Mouse (Mus musculus) gastrocnemius, postnatal 14 days (tissue): ENCODE data around the gene Actg1. TPM values are rescaled to one million over a fixed set of nuclear protein-coding genes. Genes with fewer than 3 reads are reported as not detected.
"Not testable (repeated sequence)": the region's sequence is repeated elsewhere in the genome, so short reads cannot be mapped to it uniquely, and the experiment has no call there.

ENCODE experiments used
- DNase-seq: peaks from one replicate; pipeline ENCODE4 v3.0.0; 2021; ENCODE audit warnings: mixed read lengths
- intact Hi-C: fragments of 180-260 bp; cut with DNase I; formaldehyde crosslinking; loops from one replicate; pipeline ENCODE4 v1.15.1; 2025; ENCODE audit warnings: low total_unique reads
- total RNA-seq, 2 experiments: library from RNA; stranded (reverse); gene quantifications; 2 replicates each; pipeline ENCODE4 v1.2.3; 2021

The Actg1 gene
- total RNA-seq, 2 experiments from 2014 or later = 308 to 391 TPM

DNA sequence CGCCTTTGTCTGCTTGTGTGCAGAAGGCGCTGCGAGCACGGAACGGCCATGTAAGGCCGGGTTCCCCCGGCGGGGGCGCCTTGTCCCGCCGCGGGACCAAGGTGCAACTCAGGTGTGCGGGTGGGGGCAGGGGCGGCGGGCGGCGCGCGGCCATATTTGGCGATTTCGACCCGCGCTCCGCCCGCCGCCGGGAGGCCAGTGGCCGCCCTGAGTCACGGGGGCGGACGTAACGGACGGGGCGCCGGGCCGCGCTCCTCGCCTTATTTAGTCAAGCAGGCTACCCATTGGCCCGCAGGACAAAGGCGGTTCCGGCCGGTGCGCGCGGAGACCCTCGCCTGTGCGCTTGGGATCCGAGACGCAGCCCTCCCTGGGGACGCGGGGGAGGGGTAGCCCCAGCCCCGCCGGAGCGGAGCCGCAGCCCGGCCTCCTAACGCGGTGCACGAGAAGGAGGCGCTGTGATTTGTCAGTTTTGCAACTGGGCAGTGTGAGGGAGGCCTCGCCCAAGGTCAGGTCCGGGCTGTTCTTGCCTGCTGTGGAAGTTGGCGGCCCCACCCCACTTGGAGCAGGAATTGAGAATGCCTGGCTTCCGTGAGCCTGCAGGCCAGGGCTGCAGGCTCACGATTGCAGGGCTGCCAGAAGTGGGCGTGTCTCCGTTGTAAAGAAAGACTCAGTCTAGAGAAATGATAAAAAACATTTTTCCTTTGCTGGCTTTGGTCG is 1.8 kb upstream of the Actg1 start:
- intact Hi-C loops = no loop called here
- peak; percentile 94 for DNase-seq

DNA sequence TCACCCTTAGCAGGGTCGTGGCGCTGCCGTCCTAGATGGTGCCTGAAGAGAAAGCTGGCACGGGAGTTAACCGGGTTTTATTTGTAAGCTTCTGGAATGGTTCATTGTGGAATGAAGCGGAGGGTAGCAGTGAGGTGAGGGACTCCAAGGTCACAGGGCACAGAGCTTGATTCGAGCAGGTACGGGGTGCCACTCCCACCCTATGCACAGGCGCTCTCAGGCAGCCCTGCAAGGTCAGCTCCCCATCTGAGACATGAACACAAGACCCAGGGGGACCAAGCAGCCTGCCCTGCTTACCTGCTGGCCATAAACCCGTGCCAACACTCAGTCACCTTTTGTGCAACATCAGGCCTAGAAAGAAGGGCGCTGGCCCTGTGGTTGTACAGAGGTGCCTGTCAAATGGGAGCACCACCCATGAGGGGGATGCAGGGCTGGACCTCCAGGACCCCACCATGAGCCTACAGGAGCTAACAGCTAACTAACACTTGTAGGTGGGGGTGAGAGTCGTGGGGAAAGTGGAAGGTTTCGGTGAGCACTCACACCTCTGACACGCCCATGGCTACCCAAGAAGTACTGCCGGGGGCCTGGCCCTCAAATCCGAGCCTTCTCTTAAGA is 1.1 kb upstream of the Actg1 start:
- DNase-seq = peak; percentile 33

DNA sequence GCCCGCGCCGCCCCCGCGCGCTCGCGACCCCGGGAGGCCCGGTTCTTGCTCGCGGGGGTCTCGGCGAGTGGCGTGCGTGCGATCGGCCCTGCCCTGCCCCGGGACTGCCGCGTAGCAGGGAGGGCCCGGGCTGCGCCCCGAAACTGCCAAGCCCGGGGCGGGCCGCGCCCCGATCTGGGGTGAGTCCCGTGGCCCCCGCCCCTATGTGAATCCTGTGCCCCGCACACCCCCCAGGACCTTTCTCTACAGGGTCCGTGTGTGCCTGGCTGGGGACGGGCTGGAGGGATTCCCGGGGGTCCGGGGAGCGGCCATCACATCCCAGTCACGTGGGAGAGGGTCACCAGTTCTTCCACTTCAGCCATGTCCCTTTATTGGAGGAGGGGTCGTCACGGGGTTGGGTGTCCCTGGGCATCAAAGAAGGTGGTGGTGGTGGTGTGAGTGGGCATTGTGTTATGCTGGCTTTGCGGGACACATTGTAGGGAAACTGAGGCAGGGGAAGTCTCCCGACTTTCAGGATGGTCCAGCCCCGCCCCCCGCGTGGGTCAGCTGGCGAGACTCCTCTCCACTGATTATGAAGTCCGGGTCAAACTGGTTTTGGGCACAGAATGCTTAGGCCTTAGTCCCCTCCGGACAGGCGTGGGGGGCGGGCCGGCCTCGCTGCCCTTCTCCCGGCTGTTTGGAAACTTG is 485 bp upstream of the Actg1 start:
- intact Hi-C loops = no loop called here
- DNase-seq = peak; percentile 74

More for the DNA sequence above, 1.1 kb upstream of the Actg1 start:
- intact Hi-C loops = no loop called here

DNA sequence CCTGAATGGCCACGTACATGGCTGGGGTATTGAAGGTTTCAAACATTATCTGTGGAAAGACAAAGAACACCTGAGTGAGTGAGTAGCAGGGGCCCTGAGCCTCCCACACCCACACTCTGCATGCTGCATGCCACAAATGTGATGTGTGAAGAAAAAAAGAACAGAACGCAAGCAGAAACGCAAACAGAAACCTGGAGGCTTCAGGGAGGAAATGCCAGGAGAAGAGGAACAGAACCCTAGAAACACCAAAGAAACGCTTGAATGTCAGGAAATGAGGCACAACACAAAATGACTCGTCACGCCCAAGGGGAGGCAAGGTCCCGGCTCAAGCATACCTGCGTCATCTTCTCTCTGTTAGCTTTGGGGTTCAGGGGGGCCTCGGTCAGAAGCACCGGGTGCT is 1.0 kb downstream of the Actg1 start:
- peak; percentile 3 for DNase-seq
- intact Hi-C loops = no loop called here

DNA sequence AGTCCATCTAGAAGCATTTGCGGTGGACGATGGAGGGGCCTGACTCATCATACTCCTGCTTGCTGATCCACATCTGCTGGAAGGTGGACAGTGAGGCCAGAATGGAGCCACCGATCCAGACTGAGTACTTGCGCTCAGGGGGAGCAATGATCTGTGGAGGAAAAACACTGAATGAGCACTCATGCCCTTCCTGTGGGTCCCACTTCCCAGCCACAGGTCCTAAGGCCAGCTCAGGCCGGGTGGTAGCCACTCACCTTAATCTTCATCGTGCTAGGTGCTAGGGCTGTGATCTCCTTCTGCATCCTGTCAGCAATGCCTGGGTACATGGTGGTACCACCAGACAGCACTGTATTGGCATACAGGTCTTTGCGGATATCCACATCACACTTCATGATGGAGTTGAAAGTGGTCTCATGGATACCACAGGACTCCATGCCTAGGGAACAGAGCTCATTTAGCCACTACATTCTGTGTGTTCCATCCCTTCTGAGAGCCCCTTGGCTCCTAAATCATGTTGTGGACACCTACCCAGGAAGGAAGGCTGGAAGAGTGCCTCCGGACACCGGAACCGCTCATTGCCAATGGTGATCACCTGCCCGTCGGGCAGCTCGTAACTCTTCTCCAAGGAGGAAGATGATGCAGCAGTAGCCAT is 1.8 kb downstream of the Actg1 start:
- intact Hi-C loops = not testable (repeated sequence)
- peak; percentile 2 for DNase-seq

DNA sequence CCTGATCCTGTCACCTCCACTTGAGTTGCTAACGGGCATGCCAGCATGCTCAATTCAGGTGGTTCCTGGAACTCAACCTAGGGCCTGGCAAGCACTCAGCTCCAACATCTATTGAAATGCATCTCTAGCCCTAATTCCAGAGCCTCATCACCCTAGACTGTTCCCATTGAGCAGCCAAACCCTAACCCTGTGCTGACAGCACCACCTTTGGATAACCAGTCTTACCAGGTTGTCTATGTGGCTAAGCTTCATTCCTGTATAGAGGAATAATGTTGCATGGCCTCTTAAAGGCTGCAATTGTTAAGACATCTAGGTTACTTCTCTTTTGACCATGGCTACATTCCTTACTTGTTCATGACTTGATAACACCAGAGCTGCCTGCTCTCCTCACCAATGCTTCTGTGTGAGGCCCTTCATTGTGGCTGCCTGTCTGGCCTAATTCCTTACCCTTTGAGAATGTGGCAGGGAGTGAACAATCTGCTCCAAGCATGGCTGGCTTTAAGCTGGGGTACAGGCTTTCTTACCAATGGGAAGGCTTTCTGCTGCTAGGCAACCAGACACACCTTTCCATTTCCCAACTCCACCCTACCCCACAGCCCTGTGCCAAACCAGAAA is 3.2 kb downstream of the Actg1 start:
- peak; percentile 7 for DNase-seq
- intact Hi-C loops = no loop called here

DNA sequence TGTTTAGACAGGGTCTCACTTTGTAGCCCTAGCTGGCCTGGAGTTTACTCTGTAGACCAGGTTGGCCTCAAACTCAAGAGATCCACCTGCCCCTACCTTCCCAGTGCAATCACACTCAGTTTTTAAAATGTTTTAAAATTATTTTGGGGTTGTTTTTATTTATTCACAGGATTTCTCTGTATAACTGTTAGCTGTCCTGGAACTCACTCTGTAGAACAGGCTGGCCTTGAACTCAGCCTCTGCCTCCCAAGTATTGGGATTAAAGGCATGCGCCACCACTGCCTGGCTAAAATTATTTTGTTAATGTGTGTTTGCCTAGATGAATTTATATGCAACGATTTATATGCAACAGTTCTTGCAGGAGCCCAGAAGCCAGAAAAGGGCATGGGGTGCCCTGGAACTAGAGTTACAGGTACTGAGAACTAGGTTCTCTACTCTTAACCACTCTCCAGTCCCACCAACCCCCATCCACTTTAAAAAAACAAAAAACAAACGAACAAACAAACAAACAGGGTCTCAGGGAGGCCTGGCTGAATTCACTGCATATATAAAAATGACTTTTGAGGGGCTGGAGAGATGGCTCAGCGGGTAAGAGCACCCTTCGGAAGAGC is 3.9 kb downstream of the Actg1 start:
- intact Hi-C loops = no loop called here
- peak; percentile 3 for DNase-seq

DNA sequence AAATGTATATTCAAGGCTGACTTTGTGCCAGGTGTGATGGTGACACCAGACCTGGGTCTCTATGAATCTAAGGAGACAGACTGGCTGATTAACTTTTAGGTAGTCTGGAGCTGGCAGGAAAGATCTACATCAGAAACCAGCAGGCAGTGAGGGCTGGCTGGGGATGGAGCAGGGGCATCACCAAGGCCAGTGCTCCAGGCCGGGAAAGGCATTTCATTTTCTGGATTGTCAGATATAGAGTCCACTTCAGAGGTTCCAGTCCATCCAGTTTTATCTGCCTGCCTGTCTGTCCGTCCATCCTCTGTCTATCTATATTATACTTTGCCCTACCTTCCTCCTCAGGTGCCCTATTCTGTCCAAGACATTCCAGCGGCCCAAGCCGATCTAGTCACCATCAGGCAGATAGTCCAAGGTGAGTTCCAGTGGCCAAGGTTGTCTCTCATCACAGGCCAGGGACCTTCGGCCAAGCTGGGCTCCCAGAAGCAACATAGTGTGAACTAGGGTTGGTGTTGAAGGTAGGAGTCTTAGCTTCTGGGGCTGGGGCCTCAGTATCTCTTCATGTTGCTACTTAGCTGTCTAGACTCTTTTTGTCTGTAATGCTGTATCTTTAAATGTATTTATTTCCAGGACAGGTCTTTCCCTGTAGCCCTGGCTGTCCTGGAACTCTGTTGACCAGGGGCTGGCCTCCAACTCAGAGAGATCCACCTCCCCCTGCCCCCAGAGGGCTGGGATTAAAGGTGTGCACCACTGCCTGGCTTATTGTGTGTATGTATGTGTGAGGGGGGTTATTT is 4.6 kb downstream of the Actg1 start:
- intact Hi-C loops = no loop called here
- peak; percentile 9 for DNase-seq

DNA sequence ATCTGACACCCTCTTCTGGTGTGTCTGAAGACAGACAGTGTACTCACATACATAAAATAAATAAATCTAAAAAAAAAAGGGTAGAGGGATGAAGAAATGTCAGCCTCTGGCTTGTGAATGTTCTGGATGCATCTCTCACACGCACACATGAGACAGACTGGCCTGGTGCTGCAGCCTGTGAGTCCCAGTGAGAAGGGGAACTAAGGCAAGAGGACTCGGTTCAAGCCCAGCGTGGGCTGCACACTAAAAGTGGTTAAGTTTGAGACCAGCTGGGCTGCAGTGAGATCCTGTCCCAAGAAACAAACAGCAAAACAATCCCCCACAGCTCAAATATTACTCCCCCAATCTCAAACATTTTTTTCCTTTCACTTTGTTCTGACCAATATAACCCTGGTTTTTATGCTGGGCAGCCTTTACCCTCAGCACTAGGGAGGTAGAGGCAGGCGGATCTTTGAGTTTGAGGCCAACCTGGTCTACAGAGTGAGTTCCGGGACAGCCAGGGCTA is 5.6 kb downstream of the Actg1 start:
- DNase-seq = no peak
- intact Hi-C loops = no loop called here

DNA sequence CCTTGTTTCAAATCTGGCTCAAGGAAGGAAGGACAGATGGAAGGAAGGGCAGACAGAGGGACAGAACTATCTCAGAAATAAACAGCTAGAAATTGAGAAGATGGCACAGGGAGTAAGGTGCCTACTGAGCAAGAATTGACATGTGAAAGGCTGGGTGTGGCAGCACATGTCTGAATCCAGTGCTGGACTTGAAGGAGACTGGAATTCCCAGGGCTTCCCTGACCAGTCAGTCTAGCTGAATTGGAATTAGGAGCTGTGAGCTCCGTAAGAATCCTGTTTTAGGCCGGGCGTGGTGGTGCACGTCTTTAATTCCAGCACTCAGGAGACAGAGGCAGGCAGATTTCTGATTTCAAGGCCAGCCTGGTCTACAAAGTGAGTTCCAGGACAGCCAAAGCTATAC is 6.7 kb downstream of the Actg1 start:
- intact Hi-C loops = no loop called here
- peak; percentile 2 for DNase-seq

DNA sequence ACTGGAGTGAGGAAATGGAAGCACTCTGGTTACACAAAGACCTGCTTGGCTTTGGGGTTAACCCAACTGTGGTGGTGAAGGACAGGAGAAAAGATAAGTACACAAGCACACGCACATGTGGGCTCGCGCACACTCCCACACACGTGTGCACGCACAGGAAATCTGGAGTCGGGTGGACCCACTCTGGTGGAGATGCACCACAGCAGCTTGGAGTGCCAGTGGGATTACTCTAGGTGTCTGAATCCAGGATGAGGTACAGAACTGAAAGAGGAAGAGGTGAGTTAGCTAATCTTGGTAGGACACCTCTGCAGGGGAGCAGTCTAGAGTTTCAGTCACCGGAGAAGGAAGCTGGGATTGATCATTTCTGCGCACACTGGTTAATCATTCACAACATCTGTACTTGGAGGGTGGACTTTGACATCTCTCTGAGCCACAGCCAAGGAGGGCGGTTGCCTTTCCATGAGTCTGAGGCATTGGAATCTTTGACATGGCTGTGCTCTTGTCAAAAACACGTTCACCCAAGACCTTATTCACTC is 8.3 kb downstream of the Actg1 start:
- no peak for DNase-seq
- intact Hi-C loops = no loop called here

DNA sequence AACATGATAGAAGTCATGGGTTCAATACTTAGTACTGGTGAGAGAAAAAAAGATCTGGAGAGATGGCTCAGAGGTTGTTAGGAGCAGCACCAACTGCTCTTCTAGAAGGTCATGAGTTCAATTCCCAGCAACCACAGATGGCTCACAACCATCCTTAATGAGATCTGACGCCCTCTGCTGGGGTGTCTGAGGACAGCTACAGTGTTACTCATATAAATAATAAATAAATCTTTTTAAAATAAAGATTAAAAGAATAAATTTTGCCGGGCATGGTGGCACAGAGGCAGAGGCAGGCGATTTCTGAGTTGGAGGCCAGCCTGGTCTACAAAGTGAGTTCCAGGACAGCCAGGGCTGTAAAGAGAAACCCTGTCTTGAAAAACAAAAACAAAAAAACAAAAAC is 9.6 kb downstream of the Actg1 start:
- intact Hi-C loops = no loop called here
- DNase-seq = no peak

DNA sequence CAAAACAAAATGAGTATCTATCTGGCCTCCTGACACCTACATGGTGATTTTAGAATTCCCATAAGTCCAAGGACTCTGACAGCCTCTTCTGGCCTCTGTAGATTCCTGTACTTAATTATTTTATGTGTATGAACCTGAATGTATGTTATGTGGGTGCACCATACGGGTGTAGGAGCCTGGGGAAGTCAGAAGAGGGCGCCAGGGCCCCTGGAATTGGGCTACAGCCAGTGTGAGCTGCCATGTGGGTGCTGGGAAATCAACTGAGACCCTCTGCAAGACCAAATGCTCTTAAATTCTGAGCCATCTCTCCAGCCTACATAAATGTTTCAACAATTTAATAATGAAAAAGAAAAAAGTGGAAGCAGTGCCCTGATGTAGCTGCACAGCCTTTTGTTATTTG is 10.9 kb downstream of the Actg1 start:
- intact Hi-C loops = no loop called here
- DNase-seq = peak; percentile 3

DNA sequence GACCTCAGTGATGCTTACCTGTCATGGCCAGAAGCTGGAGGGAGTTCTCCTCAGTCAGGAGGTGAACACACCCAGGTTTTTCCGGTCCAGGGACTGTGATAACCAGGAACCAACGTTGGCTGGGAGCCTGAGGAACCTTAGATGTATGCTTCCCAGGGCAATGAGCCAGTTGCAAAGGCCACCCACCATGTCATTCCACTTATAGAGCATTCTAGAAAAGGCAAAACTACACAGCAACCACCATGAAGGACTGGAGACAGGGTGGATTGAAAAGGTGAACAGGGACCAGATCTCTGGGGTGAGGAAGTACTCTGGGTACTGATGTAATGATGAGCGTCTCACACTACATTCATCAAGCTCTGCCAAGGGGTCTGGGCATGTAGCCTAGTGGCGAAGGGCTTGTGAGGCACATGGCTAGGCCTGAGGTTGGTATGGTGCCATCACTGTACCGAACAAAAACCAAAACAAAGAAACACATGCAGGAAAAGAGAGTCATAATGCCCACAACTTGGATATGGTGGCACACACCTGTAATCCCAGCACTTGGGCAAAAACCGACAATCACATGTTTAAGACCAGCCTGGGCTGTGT is 12.8 kb downstream of the Actg1 start:
- no peak for DNase-seq
- intact Hi-C loops = no loop called here

DNA sequence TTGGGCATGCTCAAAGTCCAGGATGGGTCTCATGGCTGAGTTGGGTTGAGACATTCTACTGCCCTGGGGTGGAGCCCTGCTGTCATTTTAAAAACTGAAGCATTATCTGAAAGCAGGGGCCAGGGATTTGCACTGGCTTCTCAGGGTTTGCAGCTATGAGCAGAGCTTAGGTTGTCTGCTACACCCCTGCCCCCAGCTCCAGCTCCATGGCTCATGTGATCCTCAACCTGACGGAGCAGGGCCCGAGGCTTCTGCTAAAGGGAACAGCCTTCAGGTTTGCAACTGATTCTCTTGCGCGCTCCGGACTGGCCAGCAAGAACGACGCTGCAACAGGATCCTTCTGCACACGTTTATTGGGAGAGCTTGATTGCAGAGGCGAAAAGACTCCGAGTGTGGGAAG is 28.2 kb downstream of the Actg1 start:
- DNase-seq = no peak
- intact Hi-C loops = no loop called here

DNA sequence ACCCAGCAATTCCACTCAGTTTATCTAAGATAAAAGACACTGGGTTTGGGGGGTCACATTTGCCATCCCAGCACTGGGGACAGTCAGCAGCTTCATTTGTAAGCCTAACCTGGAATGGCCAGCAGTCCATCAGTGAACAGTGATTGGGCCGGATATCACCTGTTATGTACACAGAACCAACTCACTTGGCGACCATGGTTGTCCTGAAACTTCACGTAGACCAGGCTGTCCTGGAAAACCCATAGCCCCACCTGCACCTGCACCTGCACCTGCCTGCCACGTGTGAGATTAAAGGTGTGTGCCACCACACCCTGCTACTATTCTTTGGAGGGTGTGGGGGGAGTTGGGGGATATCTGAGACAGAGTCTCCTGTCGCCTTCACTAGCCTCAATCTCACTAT is 29.0 kb downstream of the Actg1 start:
- no peak for DNase-seq
- intact Hi-C loops = no loop called here

DNA sequence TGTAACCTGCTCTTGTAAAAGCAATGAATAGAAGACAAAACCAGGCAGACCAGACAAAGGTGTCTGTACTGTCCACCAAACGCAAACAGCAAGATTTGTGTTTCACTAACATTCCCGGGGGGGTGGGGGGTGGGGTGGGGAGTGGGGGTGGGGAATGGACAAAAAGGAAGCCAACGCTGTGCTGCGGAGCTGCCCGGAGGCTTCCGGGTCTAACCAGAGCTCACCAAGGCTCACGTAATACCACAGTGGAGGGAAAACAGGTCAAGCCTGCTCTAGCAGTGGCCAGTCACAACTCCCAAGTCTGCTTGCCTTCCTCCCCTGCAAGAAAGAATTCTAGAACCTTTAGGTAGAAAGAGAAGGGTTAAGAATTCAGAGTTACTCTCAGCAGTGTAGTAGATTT is 30.9 kb downstream of the Actg1 start:
- DNase-seq = no peak
- intact Hi-C loops = no loop called here

DNA sequence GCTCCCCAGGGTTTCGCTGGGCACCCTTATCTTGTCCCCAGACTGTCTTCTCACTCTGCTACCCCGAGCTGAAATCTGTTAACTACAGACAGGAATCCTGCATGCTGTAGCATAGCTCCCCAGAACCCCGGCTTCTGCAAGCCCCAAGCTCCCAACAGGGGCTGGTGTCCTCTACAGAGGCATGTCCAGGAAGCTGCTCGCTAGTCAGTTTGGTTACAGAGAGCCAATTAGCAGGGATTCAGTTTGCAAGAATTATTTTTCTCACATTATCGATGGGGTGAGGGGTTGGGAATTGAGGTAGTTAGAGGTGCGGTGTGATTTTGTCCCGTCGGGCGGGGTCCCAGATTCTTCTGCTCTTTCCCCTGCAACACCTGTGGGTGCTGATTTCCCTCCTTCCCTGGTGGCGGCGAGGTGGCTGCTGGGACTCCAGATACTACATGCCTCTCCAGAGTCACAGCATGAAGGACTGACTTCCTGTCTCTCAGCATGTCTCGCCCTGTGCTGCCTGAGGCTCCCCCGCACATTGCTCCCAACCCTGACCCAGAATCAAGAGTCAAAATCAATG is 31.6 kb downstream of the Actg1 start:
- peak; percentile 12 for DNase-seq

More for the DNA sequence above, 31.6 kb downstream of the Actg1 start:
- intact Hi-C loops = no loop called here
